Mouse (Mus musculus) cerebellum, adult (tissue): ENCODE data around the gene Dctn1.

Experiments used
- ATAC-seq: cut with Nextera tagmentation; 2 replicates; pipeline ENCODE4 v1.9.2; 2017; ENCODE audit warnings: mild to moderate bottlenecking, moderate library complexity, mixed read lengths; ENCODE audit not compliant: insufficient number of reproducible peaks, low FRiP score, low TSS enrichment

Dctn1 gene

DNA sequence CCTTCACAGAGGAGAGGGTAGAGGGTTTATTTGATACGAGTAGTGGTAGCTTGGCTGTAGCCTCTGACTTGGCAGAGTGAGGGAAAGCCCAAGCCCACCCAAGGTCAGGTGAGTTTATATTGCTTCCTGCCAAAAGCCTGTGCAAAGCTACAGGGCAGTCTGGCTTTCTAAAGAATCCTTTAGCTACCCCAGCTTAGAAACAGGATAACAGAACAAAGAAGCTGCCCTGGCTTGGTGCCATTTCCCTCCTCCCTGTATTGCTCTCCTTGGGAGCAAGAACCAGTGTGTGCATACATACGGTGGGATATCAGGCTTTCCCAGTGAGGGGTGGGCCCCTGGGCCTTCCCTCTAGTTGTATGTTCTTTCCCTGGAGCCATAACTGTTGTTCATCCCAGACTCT is 44.8 kb downstream of the Dctn1 start:
- ATAC-seq, result no peak

DNA sequence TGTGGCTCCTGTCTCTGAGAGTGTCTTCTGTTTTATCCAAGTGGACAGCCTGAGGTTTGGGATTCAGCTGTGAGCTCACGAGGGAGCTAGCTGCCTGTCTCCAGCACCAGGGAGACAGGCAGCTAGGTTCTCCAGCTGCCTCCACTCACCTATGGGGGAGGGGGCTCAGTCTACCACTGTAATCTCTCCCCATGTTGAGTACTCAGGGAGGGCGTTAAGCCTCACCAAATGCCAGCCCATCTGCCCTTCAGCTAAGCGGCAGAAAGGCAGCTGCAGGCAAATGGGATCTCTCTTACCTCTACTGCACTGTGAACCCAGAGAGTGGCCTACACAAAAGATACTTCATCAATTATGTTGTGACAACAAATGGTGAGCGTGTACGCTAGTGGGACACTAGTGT is 45.8 kb downstream of the Dctn1 start:
- ATAC-seq, result no peak

DNA sequence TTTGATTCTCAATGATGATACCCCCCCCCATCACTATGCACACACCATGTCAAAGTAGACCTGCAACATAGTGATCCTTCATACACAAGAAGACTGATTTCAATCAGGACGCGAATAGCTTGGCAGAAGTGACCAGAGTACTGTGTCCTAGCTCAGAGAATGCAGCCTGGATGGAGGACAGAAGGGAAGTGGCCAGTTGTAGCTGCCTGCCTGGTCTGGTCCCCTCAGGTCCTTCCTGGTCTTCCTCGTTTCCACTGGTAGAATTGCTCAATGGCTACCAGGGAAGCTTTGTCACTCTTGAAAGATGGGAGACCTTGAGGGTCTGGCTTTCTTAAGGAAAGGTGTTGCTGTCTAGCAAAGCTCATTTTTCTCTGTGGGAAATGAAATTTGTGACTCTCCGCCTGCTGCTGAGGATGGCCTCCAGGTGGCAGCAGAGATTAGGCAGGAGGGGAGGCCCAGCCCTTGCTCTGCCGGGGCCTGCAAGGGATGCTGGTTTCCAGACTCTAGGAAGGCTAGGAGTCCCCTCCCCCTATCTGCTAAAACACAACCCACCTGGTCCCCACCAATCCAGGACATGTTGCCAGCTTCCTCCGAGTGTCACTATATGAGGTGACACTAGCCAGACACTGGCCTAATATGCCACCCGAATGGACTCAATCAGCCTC is 49.4 kb downstream of the Dctn1 start:
- ATAC-seq, result peak; percentile 84

DNA sequence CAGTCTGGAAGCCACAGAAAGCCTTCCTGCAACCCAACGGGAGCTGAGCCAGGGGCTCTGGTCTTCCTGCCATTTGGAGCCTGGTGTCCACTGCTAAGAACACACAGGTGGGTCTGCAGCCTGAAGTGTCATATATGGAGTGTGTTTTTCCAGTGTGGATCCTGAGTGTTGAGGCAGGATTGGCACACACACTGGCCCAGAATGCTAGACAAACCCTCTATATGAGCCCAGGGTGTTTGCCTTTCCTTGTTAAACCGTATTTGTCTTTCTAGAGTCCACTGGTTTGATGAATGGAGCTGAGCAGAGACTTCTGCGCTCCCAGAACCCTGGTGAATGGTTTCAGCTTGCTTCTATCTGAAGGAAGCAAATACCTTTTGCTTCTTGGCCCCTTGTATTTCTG is 54.1 kb downstream of the Dctn1 start, which contains the start of gene Slc4a5:
Gene Slc4a5, plus strand, starts transcription at position 15 of the 400 bp plus-strand sequence.
- no peak for ATAC-seq

DNA sequence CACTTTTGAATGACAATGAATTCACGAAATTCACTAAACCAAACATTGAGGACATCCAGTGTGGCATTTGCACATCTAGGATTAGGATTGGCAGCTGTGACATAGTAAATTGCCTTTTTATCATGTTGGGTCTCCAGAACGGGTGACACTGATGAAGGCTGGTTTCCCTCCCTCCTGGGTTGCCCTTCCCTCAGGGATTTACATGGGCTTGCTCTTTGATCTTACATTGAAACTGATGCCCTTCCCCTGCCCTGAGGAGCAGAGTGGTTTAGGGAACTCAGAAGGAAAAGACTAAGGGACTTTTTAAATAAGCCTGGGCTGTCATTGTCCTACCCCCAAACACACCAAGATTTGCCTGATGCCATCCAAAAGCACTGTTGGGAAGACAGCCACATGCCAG is 65.8 kb downstream of the Dctn1 start:
- no peak for ATAC-seq

DNA sequence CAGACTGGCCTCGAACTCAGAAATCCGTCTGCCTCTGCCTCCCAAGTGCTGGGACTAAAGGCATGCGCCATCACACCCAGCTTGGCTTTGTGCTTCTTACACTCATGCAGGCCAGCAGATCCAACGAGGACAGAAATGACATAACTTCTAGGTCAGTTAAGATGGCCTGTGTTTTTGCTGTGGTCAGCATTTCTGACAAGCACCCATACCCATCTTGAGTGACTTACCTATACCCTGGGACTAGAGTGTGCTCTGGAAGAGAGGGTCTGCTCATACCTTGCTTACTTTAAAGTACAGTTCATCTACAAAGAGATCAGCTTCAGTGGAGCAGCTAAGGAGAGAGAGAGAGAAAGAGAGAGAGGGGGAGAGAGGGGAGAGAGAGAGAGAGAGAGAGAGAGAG is 67.6 kb downstream of the Dctn1 start:
- ATAC-seq, result no peak

DNA sequence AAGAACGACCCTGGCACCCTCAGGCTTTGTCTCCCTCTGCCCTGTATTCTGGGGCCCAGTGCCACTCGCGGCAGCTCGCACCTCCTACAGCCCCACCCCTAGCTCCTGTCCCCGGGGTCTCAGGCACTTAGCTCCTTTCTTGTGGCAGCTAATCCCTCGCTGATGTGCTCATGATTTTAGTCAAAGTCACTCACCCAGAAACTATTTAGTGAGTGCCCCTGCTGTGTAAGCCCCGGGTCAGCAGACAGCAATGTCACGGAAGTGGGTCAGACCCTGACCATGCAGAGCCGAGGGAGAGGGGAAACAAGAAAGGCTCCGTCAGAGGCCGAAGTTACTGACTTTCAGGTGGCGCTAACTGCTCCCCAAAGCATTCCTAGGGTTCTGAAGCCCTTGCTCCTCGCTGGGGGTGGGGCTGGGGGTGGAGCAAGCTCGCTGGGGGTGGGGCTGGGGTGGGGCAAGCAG is 68.6 kb downstream of the Dctn1 start:
- no peak for ATAC-seq

DNA sequence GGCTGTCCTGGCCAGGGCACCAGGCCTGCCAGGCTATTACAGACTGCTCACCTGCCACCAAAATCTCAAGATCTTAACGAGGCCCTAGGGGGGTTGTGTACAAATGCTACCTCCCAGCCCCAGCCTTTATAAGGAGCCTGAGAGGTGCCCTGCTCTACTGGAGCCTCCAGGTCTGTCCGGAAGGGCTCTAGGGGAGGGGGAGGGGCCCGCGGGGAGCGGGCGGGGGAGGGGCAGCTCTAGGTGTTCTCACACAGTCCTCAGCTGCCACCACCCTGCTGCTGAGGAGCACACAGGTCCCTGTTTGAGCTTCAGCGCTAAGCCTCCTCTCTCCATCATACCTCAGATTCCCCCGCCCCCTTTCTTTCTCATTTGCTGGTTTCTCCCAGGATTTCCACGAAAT is 71.4 kb downstream of the Dctn1 start:
- ATAC-seq, result no peak

DNA sequence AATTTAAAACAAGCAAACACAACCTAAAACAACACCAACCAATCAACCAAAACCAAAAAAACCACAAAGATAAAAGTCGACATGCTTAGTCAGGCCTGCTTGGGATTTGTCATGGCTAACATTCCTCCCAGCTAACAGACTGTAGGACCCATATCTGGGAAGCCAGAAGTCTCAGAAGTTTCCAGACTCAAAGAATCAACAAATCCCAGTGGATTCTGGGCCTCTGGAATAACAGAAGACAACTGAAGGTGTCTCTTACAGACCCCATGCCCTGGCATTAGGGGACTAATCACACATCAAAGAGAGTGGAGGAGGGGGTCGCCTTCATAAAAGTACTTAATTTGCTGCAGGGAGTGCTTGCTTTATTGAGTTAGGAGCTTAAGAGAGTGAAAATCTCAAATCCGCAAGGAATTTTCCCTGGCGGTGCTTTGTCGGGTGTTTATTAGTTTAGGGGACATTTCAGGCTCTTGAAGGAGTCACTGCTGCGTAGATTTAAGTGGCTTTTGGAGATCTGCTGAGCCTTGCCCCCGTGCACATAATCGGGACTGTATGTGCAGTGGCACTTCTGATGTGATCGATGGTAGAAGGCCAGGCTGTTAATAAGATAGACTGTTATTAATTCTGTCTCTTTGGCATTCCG is 78.8 kb downstream of the Dctn1 start:
- no peak for ATAC-seq

DNA sequence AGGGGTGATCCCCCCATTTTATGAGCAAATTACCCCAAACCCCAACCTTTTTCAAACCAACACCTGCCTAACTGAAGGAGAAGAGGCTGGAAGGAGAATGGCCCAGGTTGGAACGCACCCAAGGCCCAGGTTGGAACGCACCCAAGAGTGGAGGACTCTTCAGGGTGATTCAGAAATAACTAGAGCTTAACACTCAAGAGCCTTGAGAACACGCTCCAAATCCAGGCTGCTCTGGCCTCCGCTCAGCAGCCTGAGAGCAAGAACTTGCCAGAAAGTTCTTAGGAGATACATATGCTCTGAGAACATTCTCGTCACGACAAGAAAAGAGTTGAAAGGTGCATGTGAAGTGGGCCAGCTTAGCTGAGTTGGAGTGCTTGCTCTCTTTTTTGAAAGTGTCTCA is 79.4 kb downstream of the Dctn1 start:
- no peak for ATAC-seq

DNA sequence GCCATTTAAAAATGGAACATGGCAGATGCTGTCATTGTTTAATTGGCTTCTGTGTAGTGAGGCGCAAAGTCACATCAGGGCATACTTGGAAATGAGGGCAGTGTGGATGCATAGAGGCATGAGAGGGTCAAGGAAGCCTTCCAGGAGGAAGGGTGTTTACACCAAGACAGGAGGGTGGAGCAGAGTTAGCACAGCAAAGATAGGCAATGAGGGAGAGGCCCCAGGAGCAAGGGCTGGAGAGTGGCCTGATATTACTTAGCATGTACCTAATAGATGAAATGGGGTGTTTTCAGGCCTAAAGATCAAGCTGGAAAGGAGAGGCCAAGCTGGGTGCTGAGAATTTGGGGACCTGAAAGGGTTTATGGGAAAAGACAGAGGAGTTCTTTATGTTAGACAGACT is 80.3 kb downstream of the Dctn1 start:
- ATAC-seq, result no peak

DNA sequence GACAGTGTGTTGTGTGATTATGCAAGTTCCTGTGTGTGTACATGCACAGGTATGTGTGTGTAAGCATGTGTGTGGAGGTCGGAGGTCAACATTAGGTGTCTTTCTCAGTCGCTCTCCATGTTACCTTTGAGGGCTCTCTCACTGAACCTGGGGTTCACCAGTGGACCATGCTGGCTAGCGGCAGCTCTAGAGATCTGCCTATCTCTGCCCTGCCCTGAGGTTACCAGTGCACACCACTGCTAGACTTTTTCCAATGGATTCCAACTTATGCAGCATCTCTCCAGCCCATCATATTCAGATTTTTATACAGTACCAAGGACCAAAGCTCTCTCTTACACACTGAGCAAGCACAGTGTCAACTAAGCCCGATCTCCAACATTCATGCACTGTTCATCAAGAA is 81.0 kb downstream of the Dctn1 start:
- ATAC-seq, result no peak

DNA sequence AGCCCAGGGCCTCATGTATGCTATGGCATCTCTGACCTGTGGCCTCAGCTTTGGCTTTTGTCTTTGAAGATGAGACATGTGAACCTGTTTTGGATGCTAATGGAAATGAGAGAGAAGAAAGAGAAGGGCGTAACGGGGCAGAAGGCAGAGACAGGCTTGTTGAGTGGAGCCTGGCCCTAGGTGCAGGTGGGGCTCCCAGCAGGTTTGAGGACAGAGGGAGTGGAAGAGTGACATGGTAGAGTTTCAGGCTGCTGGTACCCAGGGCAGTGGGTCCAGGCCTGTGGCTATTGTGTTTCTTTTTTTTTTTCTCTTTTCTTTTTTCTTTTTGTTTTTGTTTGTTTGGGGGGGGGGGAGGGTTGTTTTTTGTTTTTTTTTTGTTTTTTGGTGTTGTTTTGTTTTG is 81.4 kb downstream of the Dctn1 start:
- ATAC-seq, result no peak
